Mouse (Mus musculus) retina, adult 2 months (tissue): ENCODE measurements around the gene Cpsf6.

Experiments
- DNase-seq: peaks from one replicate; pipeline ENCODE4 v3.0.0-alpha.2; 2012; ENCODE audit warnings: low read depth, low spot score

Cpsf6 gene

DNA sequence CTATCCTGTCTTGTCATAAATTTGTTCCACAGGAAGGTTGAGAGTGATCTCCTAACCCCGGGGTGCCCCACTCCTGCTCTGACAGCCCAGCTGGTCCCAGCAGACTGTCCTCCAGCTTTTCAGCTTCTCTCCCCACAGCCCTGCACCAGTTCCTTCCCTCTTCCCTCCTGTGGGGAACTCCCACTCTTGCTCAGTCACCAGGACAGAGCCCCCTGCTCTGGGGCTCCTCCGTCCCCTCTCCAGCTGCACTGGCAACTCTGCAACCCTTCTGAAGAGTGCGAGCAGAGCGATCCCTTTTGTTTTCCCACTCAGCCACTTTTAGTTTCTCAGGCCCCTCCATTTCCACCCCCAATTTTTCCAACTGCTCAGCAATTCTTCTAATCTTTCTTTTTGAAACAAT lies 44.2 kb downstream of the Cpsf6 start:
- DNase-seq: no peak

DNA sequence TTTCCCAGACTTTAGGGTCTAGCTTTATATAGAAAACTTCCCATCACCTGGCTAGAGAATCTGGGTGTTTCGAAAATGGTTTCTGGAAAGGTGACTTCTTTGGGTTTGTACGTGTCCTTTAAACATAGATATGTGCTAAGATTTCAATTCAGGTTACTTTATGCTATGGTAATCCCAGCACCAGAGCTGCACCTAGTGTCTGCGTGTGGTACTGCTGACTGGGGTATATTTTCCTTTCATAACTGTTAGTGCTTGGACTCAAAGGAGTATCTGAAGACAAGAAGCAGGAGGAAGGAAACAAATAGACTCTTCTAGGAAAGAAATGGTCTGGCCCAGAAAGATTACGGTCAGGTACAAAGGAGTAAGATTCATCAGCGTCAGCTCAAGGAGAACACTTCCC lies 49.3 kb downstream of the Cpsf6 start:
- DNase-seq: no peak

DNA sequence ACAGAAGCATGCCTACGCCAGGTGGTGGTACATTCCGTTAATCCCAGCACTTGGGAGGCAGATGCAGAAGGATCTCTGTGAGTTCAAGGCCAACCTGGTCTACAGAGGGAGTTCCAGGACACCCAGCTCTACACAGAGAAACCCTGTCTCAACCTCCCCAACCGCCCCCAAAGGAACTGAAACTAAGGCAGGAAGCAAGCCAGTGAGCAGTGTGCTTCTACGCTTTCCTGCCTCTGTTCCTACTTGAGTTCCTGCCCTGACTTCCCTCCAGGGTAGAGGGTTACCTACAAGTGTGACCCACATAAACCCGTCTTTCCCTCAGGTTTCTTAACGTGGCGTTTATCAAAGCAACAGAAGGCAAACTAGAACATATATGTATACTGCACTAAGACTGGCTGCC lies 56.0 kb downstream of the Cpsf6 start:
- no peak for DNase-seq

DNA sequence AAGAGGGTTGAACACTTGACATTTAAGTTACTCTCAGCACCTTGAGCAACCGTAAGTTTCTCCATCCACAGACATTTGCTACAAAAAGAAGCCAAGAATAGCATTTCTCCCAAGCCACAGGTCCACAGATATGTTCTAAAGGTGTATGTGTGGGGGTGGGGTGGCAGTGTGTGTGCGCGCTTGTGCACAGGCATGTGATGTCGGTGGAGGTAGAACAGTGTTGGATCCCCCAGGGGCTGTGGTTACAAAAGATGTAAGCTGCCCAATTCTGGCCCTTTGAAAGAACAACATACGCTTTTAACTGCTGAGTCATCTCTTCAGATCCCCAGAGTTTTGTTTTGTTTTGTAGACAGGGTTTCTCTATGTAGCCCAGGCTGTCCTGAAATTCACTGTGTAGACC lies 57.2 kb downstream of the Cpsf6 start:
- no peak for DNase-seq

DNA sequence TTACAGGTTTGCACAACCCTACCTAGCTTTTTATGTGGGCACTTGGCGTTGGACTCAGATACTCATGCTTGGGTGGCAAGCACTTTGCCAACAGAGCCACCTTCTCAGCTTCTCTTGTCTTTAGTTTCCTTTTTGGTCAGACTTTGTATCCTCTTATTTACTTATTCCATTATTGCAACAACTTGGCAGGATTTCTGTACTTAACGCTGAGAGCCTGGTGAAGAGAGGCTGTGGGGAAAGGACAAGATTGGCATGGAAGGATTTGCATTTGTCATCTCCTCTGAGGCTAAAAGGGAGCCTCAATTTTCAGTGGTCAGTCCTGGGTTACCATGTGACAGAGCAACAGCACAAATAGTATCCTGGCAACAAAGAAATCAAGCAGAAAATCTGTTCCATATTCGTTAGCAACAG lies 59.2 kb downstream of the Cpsf6 start:
- DNase-seq: no peak

DNA sequence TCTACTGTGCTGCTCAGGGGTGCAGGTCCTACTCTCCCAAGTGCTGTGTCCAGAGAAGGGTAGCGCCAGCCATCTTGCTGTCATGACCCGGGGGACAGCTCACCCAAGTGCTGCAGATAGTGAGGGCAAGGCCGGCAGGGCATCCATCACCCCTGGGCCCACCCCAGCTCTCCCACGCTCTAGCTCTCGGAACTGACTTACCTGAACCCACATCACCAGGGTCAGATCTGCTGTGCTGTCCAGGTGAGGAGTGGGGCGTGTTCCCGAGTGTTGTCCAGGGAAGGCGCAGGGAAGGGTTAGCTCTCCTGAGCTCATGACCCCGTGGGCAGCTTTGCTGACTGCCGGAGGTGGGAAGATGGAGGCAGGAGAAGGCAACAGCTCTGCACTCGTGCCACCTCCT lies 63.4 kb downstream of the Cpsf6 start:
- no peak for DNase-seq

DNA sequence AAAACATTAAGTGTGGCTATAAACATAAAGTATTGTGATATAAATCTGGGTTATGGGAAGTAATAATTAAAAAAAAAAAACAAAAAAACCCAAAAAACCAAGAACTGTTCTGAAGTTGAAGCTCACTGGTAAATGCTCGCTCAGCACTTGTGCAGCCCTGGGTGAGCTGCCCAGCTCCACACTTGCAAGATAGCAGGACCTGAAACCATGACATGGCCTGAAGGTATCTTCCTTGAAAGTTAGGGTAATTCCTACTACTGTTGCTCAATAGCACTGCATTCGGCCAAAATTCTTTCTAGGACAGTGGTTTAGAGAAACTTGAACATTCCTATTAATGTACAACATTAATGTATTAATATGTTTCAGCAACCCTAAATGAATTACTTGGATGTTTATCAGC lies 66.7 kb downstream of the Cpsf6 start:
- DNase-seq: no peak

DNA sequence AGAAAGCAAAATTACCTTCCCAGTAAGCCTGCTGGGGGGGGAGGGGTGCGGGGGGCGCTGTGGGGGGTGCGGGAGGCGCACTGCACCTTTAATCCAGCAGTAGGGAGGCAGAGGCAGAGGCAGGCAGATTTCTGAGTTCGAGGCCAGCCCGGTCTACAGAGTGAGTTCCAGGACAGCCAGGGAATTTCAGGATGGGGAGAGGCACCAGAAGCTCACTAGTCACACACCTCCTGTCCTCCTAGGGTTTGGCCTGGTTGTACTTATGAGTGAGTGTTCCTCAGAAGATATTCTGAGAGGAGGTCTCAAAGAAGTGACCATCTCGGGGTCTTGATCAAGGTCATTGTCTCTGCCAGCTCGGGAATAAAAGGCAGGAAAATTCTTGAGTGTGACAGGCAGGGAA lies 67.6 kb downstream of the Cpsf6 start:
- no peak for DNase-seq

DNA sequence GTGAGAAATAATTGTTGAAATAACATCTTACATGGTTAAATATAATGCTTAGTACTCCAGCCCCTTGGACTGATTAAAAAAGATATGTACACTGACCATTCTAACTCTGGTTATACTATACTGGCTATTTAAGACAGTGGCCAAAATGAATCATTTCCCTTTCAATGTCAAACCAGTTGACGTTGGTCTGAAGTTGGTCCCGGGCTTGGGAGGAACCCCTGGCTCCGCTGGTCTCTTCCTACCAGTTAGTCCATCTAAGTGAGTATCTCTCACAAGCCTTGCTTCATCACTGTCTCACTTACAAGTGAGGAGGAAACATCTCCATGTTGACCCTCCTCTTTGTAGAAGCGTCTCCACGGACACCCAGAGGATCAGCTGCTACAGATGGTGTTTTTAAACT lies 75.4 kb downstream of the Cpsf6 start:
- no peak for DNase-seq

DNA sequence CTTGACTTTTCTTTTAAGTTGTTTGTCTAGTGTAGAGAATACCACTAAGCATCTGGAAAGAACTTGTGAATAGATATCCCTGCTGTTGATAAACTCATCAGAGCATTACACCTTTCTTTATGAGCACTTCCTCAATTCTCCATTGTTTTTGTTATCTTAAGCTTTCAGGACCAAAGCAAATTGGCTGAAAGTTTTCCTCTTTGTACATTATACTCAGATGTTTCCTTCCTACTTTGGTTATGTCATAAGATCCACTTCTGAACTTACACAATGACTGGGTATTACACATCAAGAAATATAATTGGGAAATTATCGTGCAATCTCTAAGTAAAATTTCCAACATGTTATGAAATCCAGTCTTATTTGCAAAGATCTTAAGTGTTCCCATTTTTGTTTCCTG lies 78.1 kb downstream of the Cpsf6 start:
- DNase-seq: no peak

DNA sequence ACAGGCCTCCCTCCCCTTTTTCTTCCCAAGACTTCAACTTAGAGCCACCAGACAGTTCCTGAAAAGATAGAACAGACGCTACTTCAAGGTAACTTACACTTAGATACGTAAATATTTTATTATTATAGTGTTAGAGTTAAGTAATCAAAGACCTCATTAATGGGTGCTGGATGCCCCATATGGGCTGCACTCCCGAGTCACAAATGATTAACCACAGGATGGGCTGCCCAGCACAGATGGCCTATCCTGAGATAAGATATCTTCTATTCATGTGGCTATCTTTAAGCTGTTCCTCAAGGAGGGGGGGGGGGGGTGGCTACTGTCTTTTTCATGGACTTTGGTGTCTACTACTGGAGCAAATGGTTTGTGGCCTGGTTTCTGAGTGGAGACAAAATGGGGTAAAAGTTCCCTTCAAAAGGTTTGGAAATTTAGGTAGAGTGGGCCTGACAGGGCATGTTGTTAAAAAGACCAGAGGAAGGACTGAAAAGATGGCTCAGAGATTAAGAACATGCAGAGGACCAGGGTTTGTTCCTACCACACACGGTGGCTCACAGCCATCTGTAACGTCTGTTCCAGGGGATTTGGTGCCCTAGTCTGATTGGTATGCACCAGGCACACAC lies 79.8 kb downstream of the Cpsf6 start:
- no peak for DNase-seq

DNA sequence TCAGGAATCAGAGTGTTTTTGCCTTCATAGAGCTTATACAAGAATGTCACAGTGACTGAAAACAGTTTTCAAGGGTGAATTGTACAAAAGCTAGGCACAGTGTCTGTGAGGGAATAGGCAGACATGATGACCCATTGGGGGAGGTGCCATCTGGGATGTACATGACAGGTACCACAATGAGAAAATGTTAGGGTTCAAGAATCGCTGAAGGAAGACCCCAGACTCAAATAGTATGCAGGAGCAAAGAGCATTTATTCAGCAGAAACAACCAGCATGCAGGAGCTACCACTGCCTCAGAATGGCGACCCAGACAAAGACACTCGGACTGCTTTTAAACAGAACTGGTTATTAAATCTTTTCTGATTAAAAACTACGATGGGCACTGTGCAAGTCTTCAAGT lies 80.7 kb downstream of the Cpsf6 start:
- DNase-seq: no peak

DNA sequence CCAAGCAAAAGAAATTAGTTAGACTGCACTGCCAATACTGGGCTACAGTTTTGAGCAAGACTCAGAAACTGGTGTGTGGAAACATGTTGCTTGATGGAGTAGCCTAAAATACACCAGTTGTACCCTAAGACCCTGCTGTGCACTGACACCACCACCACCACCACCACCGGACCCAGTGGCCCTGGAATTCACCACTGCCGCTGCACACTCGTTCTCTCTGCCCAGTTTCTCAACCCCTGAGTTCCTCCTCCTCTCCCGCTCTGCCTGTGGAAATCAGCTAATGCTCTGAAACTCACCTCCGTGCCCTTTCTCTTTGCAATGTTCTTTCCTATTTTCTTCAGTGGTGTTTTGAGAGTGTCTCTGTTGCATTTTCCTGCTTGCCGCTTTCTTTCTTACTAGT lies 81.5 kb downstream of the Cpsf6 start:
- no peak for DNase-seq
